Mouse (Mus musculus) leukemia stem cell, adult 10-12 weeks (primary cell): ENCODE measurements around the gene Avpi1. TPM values are rescaled to one million over a fixed set of nuclear protein-coding genes. Genes with fewer than 3 reads are reported as not detected.

Experiments used
- polyA plus RNA-seq: library from polyadenylated mRNA; stranded (reverse); fragments of >175 nt; gene quantifications from 2 replicates; pipeline ENCODE4 v1.2.3, GENCODE M21; 2012; ENCODE audit warnings: low replicate concordance

Avpi1 gene
- 4.4 and 14.3 TPM in 2 replicates for polyA plus RNA-seq

GRCm38 (mm10) chr19:42128787-42129508 is at the start of gene Avpi1:
Gene Avpi1, minus strand, starts transcription at chr19:42129059.

GRCm38 (mm10) chr19:42163764-42164163 is 34.9 kb upstream of the Avpi1 start, which contains the start of gene Zfyve27:
Gene Zfyve27, plus strand, starts transcription at chr19:42163951.

GRCm38 (mm10) chr19:42147170-42147768 is 18.4 kb upstream of the Avpi1 start, which contains the start of gene Marveld1:
Gene Marveld1, plus strand, starts transcription at chr19:42147400.

GRCm38 (mm10) chr19:42089748-42090595 is 38.9 kb downstream of the Avpi1 start, which contains the start of gene Pi4k2a:
Gene Pi4k2a, plus strand, starts transcription at chr19:42090470.

GRCm38 (mm10) chr19:42086166-42086565 is 42.7 kb downstream of the Avpi1 start, which contains the start of gene Morn4:
Gene Morn4, minus strand, starts transcription at chr19:42086357.

Other genes starting within 250 kb of the Avpi1 start
- 14.9 and 24.9 TPM in 2 replicates for gene Rrp12, start 232.9 kb downstream of the Avpi1 start, polyA plus RNA-seq
- gene Pgam1, start 217.1 kb downstream of the Avpi1 start, polyA plus RNA-seq: 45.6 and 62.6 TPM in 2 replicates
- gene Exosc1, start 195.6 kb downstream of the Avpi1 start, polyA plus RNA-seq: 5.5 and 21.0 TPM in 2 replicates
- 20.4 and 33.6 TPM in 2 replicates for gene Zdhhc16, start 195.6 kb downstream of the Avpi1 start, polyA plus RNA-seq
- gene Mms19, start 147.9 kb downstream of the Avpi1 start, polyA plus RNA-seq: 5.1 and 29.0 TPM in 2 replicates
- gene Ubtd1, start 147.3 kb downstream of the Avpi1 start, polyA plus RNA-seq: 6.3 and 8.7 TPM in 2 replicates
- gene Ankrd2, start 93.1 kb downstream of the Avpi1 start, polyA plus RNA-seq: 0.55 and 1.0 TPM in 2 replicates
- not detected in 2 replicates for gene Hoga1, start 83.4 kb downstream of the Avpi1 start, polyA plus RNA-seq
- not detected in 2 replicates for gene 4933411K16Rik, start 76.8 kb downstream of the Avpi1 start, polyA plus RNA-seq
- 0.09 and 0.50 TPM in 2 replicates for gene Morn4, start 42.7 kb downstream of the Avpi1 start, polyA plus RNA-seq
- 16.8 and 26.8 TPM in 2 replicates for gene Pi4k2a, start 38.6 kb downstream of the Avpi1 start, polyA plus RNA-seq
- 4.7 and 6.3 TPM in 2 replicates for gene Marveld1, start 18.3 kb upstream of the Avpi1 start, polyA plus RNA-seq
- gene Zfyve27, start 34.9 kb upstream of the Avpi1 start, polyA plus RNA-seq: 14.8 and 15.6 TPM in 2 replicates
- gene Sfrp5, start 73.2 kb upstream of the Avpi1 start, polyA plus RNA-seq: not detected in 2 replicates
- not detected in 2 replicates for gene Golga7b, start 118.5 kb upstream of the Avpi1 start, polyA plus RNA-seq